Mouse (Mus musculus): Measurements from ENCODE around the gene Nup210.
"Not testable (repeated sequence)": the region's sequence is repeated elsewhere in the genome, so short reads cannot be mapped to it uniquely, and the experiment has no call there.

The Nup210 gene

GRCm38 (mm10) chr6:91103421-91103820 is 13.2 kb downstream of the Nup210 start:
- DNase-seq (ENCODE audit: low read depth, low spot score); H3K36me3 ChIP-seq (ENCODE audit: control insufficient read depth, insufficient read depth, low read length, poor library complexity, severe bottlenecking); H3K27me3 ChIP-seq (ENCODE audit: control insufficient read depth, insufficient read depth, low read length, poor library complexity, severe bottlenecking): not testable (repeated sequence)

- H3K36me3 ChIP-seq (ENCODE audit: control insufficient read depth, insufficient read depth, low read length, poor library complexity, severe bottlenecking): peaks cover 10% of the 10 kb centered on the region
- peak; percentile 79 for DNase-seq (ENCODE audit: low read depth, low spot score)
- H3K27me3 ChIP-seq (ENCODE audit: control insufficient read depth, insufficient read depth, low read length, poor library complexity, severe bottlenecking): no peaks in the 10 kb centered on the region
These were observed 16.0 kb downstream of the Nup210 start for GRCm38 (mm10) chr6:91100621-91101020.

- DNase-seq (ENCODE audit: low read depth, low spot score): no peak
- H3K36me3 ChIP-seq (ENCODE audit: control insufficient read depth, insufficient read depth, low read length, poor library complexity, severe bottlenecking): peaks cover 14% of the 10 kb centered on the region
These were observed 18.8 kb downstream of the Nup210 start for GRCm38 (mm10) chr6:91097879-91098278.

GRCm38 (mm10) chr6:91095072-91095601 is 21.5 kb downstream of the Nup210 start:
- no peak for DNase-seq (ENCODE audit: low read depth, low spot score)
- Histone ChIP-seq H3K36me3 (ENCODE audit: control insufficient read depth, insufficient read depth, low read length, poor library complexity, severe bottlenecking) (peaks cover 15% of the 10 kb centered on the region), H3K27me3 (ENCODE audit: control insufficient read depth, insufficient read depth, low read length, poor library complexity, severe bottlenecking) (no peaks in the 10 kb centered on the region)

More at GRCm38 (mm10) chr6:91097879-91098278, 18.8 kb downstream of the Nup210 start:
- H3K27me3 ChIP-seq (ENCODE audit: control insufficient read depth, insufficient read depth, low read length, poor library complexity, severe bottlenecking): no peaks in the 10 kb centered on the region

DNA sequence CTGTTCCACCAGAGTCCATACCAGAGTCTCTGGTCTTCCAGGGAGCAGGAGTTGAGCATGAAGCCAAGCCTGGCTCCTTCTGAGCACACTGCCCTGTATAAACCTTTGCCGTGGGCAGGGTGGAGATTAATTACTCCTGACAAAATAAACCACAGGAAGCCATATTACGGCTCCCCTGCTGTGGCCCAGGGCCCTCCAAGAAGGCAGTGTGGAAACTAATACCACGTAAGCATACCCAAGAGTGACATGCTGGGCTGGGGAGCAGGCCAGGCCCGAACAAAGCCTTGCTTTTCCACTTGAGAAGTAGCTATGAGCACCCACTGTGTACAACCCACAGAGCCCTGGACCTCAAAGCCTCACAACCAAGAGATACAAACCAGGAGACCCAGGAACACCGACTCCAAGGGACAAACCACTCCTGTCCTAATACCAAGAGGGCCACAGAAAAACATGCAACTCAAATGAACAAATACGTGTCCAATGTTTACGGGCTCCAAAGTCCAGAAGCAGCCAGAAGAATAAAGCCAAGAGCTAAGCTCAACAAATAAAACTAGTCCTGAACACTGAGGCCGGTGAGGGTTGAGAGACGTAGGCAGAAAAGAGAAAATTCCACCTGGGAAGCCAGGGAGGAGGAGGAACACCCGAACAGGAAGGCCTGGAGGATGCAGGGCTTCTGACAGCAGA is 24.3 kb downstream of the Nup210 start:
- DNase-seq (ENCODE audit: low read depth, low spot score): no peak
- Histone ChIP-seq H3K36me3 (ENCODE audit: control insufficient read depth, insufficient read depth, low read length, poor library complexity, severe bottlenecking) (peaks cover 20% of the 10 kb centered on the region), H3K27me3 (ENCODE audit: control insufficient read depth, insufficient read depth, low read length, poor library complexity, severe bottlenecking) (no peaks in the 10 kb centered on the region)

GRCm38 (mm10) chr6:91085114-91085892 is 31.3 kb downstream of the Nup210 start:
- no peaks in the 10 kb centered on the region for H3K27me3 ChIP-seq (ENCODE audit: control insufficient read depth, insufficient read depth, low read length, poor library complexity, severe bottlenecking)
- peak; percentile 68 for DNase-seq (ENCODE audit: low read depth, low spot score)
- peaks cover 17% of the 10 kb centered on the region for H3K36me3 ChIP-seq (ENCODE audit: control insufficient read depth, insufficient read depth, low read length, poor library complexity, severe bottlenecking)

DNA sequence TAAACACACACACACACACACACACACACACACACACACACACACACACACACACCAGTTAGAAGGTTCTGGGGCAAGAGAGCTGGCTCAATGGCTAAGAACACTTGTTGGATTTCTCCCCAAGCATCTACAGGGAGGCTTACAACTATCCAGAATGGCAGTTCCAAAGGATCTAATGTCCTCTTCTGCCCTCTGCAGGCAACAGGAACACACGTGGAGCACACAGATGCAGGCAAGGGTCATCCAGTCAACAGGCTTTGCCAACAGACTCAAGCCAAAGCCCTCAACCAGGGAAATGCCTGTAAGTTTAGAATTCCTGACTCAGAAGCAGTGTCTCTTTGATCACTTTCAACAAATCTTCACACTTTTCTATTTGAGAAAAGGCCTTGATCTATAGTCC is 36.6 kb downstream of the Nup210 start:
- H3K27me3 ChIP-seq (ENCODE audit: control insufficient read depth, insufficient read depth, low read length, poor library complexity, severe bottlenecking): no peaks in the 10 kb centered on the region
- peaks cover 16% of the 10 kb centered on the region for H3K36me3 ChIP-seq (ENCODE audit: control insufficient read depth, insufficient read depth, low read length, poor library complexity, severe bottlenecking)
- DNase-seq (ENCODE audit: low read depth, low spot score): no peak

- DNase-seq (ENCODE audit: low read depth, low spot score): no peak
- H3K36me3 ChIP-seq (ENCODE audit: control insufficient read depth, insufficient read depth, low read length, poor library complexity, severe bottlenecking): peaks cover 24% of the 10 kb centered on the region
- H3K27me3 ChIP-seq (ENCODE audit: control insufficient read depth, insufficient read depth, low read length, poor library complexity, severe bottlenecking): no peaks in the 10 kb centered on the region
These were observed 40.4 kb downstream of the Nup210 start for GRCm38 (mm10) chr6:91076249-91076648.

DNA sequence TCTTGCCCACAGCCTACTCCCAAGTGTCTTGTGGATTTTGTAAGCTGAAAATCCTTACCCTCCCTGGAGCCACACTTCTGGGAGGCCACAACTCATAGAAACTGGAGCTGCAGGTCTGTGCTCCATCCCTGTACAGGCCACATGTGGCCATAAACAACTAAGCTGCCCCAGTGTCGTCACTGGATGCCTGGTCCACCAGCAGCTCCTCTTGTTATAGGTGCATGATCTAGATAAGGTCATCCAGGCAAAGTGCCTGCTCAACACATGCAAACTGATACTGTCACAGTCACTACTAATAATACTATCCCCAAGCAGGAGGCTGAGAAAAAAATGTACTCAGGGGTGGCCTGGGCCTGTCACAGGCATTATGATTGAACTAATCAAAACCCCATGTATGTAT is 48.1 kb downstream of the Nup210 start:
- DNase-seq (ENCODE audit: low read depth, low spot score): no peak
- peaks cover 13% of the 10 kb centered on the region for H3K36me3 ChIP-seq (ENCODE audit: control insufficient read depth, insufficient read depth, low read length, poor library complexity, severe bottlenecking)
- no peaks in the 10 kb centered on the region for H3K27me3 ChIP-seq (ENCODE audit: control insufficient read depth, insufficient read depth, low read length, poor library complexity, severe bottlenecking)

DNA sequence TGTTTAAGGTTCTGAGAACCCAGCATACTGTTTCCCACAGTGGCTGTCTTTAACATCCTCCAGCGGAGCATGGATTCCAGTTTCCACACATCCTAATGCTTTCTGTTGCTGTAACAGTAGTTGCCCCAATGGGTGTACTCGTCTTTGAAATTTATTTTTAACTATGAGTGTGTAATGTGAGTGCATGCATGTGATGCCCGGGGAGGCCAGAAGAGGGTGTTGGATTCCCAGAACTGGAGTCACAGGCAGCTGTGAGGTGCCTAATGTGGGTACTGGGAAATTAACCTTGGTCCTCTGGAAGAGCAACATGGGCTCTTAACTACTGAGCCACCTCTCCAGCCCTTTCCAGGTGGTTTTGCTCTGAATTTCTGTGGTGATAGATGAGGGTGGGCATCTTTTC is 49.6 kb downstream of the Nup210 start:
- Histone ChIP-seq H3K27me3 (ENCODE audit: control insufficient read depth, insufficient read depth, low read length, poor library complexity, severe bottlenecking) (no peaks in the 10 kb centered on the region), H3K36me3 (ENCODE audit: control insufficient read depth, insufficient read depth, low read length, poor library complexity, severe bottlenecking) (peaks cover 9% of the 10 kb centered on the region)
- no peak for DNase-seq (ENCODE audit: low read depth, low spot score)

DNA sequence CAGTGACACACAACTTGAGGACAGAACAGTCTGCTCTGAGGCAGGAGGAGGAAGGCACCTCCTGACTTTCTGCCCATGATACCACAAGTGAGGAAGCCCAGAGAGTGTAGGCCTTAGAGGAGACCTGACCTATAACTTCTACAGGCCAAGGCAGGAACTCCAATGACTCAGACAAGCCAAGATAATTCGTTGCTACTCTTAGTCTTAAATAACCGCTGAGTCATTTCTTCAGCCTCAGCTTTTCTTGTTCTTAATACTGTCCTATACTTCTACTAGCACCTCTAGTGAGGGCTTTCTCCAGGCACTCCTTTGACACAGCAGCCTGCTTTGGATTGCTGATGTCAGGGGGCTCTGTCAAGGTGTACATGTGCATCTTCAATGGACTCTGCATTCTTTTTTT is 55.3 kb downstream of the Nup210 start:
- DNase-seq (ENCODE audit: low read depth, low spot score): no peak
- H3K27me3 ChIP-seq (ENCODE audit: control insufficient read depth, insufficient read depth, low read length, poor library complexity, severe bottlenecking): no peaks in the 10 kb centered on the region

DNA sequence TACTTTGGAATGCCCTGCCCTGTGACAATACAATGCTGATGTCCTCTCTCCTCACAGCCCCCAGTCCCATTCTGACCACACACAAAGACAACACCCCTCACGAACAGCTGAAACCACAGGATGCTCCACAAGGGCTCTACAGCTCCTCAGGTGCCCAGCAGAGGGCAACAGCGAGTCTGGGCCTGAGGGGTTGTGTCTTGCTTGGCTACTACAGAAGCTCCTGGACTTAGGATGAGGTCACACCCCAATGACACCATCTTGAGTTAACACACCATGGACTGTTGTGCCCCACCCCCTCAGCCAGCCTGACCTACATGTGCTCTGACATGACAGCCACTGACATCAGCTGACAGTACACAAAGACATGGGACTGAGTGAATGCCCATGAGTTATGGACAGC is 56.9 kb downstream of the Nup210 start:
- DNase-seq (ENCODE audit: low read depth, low spot score): peak; percentile 71
- no peaks in the 10 kb centered on the region for H3K27me3 ChIP-seq (ENCODE audit: control insufficient read depth, insufficient read depth, low read length, poor library complexity, severe bottlenecking)
- peaks cover 5% of the 10 kb centered on the region for H3K36me3 ChIP-seq (ENCODE audit: control insufficient read depth, insufficient read depth, low read length, poor library complexity, severe bottlenecking)

More for the DNA sequence above, 55.3 kb downstream of the Nup210 start:
- H3K36me3 ChIP-seq (ENCODE audit: control insufficient read depth, insufficient read depth, low read length, poor library complexity, severe bottlenecking): peaks cover 5% of the 10 kb centered on the region

DNA sequence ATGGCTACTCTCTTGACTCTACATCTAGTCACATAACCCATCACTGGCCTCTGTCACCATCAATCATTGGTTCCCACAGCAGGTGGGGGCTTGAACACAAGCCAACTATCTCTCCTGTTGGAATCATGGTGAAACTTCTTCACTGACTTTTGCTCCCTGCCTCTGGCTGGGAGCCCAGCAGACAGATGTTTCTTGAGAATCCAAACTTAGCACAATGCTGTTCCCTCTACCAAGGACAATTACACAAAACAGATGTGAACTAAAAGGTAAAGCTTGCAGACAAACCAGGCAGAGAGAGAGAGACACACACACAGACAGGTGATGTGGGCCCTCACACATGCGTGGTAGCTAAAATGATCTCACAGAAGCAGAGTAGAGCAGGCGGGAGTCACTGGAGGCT is 58.6 kb downstream of the Nup210 start:
- DNase-seq (ENCODE audit: low read depth, low spot score): no peak
- peaks cover 5% of the 10 kb centered on the region for H3K36me3 ChIP-seq (ENCODE audit: control insufficient read depth, insufficient read depth, low read length, poor library complexity, severe bottlenecking)
- no peaks in the 10 kb centered on the region for H3K27me3 ChIP-seq (ENCODE audit: control insufficient read depth, insufficient read depth, low read length, poor library complexity, severe bottlenecking)

DNA sequence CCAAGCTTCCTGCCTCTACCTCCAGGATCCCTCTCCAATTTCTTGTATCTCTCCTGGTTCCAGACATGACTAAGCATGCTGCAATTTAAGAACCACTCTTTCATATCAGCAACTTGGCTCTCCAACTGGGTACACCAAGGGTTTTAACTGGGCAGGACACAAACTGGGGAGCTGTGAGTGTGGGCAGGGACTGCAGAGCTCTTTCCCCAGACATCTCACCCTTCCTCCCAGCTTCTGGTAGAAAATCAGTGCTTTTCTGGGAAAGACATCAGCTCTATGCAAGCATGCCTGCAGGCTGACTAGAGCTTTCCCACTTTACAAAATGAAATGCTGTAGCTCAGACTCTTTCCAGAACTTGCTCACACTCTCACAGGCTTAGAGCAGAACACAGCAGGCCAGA is 60.3 kb downstream of the Nup210 start:
- no peak for DNase-seq (ENCODE audit: low read depth, low spot score)

DNA sequence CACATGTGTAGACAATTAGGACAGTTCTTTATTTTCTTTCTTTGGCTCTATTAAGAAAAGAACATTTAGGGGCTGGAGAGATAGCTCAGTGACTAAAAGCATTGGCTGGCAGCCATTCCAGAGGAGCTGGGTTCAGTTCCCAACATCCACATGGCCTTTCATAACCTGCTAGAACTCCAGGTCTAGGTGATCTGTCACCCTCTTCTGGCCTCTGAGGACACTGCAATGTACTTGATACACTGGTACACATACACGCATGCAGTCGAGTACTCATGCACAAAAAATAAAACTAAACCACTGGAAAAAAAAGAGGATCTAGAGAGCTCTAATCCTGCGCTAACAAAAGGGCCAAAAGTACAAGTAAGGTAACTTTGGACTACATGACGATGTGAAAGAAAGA is 64.1 kb downstream of the Nup210 start:
- H3K27me3 ChIP-seq (ENCODE audit: control insufficient read depth, insufficient read depth, low read length, poor library complexity, severe bottlenecking): no peaks in the 10 kb centered on the region

More for the DNA sequence above, 60.3 kb downstream of the Nup210 start:
- Histone ChIP-seq H3K36me3 (ENCODE audit: control insufficient read depth, insufficient read depth, low read length, poor library complexity, severe bottlenecking) (peaks cover 3% of the 10 kb centered on the region), H3K27me3 (ENCODE audit: control insufficient read depth, insufficient read depth, low read length, poor library complexity, severe bottlenecking) (no peaks in the 10 kb centered on the region)

More for the DNA sequence above, 64.1 kb downstream of the Nup210 start:
- DNase-seq (ENCODE audit: low read depth, low spot score): no peak
- peaks cover 7% of the 10 kb centered on the region for H3K36me3 ChIP-seq (ENCODE audit: control insufficient read depth, insufficient read depth, low read length, poor library complexity, severe bottlenecking)
